Mouse (Mus musculus): ENCODE measurements around the gene Caprin1. TPM values are rescaled to one million over a fixed set of nuclear protein-coding genes. Genes with fewer than 3 reads are reported as not detected.

The Caprin1 gene
- polyA plus RNA-seq, 1 experiment from 2014 or later = 220 TPM

- no peak for ATAC-seq
- no peak overlapping the region for H3K9ac ChIP-seq (ENCODE audit: low read depth, low read length)
- no peaks in the 10 kb centered on the region for H3K9me3 ChIP-seq (ENCODE audit: control insufficient read depth, low read length)
- H3K4me3 ChIP-seq (ENCODE audit: low read length) = no peak overlapping the region
- H3K4me2 ChIP-seq (ENCODE audit: low read depth, low read length) = no peak overlapping the region
- WGBS = 91% methylated on average over 7 of the region's 7 CpGs
- peaks cover 5% of the 10 kb centered on the region for H3K36me3 ChIP-seq (ENCODE audit: control insufficient read depth, insufficient read depth, low read length)
- no peak overlapping the region for H3K27ac ChIP-seq (ENCODE audit: low read length)
- H3K27me3 ChIP-seq (replicated peaks; ENCODE audit: control insufficient read depth, insufficient read depth, low read length) = no peaks in the 10 kb centered on the region
- H3K4me1 ChIP-seq (ENCODE audit: control insufficient read depth, insufficient read depth, low read length) = no peaks in the 10 kb centered on the region; the same call in 1 of the 2 replicates
Measured at GRCm38 (mm10) chr2:103719292-103719646, 78.2 kb downstream of the Caprin1 start.

DNA sequence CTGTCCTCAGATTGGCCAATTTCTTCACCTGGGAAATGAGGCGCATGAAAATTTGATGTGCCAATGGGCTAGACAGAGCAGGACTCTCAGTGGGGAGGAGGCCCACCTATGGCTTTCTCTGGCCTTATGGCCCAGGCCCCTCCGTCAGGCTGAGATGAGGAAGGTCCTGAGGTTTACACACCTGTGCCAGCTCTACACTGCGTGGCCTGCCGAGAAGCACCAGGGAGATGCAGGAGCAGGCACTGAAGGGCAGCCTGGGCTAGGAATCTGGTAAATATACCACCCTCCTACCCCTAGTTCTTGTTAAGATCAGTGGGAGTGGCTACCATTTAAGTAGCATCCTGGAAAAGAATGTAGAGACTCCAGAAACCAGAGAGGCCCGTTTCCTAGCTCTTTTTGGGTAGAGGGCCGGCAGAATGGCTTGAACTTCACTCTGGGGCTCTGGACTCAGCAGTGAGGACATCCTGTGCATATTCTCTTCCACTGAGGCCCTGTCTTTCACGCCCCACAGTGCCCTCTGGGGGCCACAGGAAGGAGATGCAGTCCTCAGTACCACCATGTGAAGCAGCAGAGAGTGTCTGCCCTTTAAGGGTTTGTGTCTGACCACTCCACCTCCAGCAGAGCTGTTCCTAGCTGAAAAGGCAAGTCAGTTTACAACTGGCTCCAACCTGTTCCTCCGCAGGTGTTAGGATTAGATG lies 78.7 kb downstream of the Caprin1 start:
- H3K27me3 ChIP-seq (replicated peaks; ENCODE audit: control insufficient read depth, insufficient read depth, low read length) = no peaks in the 10 kb centered on the region
- H3K36me3 ChIP-seq (ENCODE audit: control insufficient read depth, insufficient read depth, low read length) = peaks cover 5% of the 10 kb centered on the region
- no peak overlapping the region for H3K4me3 ChIP-seq (ENCODE audit: low read length)
- no peak overlapping the region for H3K4me2 ChIP-seq (ENCODE audit: low read depth, low read length)
- H3K9ac ChIP-seq (ENCODE audit: low read depth, low read length) = no peak overlapping the region
- ATAC-seq = peak; percentile 61
- no peak overlapping the region for H3K27ac ChIP-seq (ENCODE audit: low read length)
- 59% methylated on average over 8 of the region's 8 CpGs for WGBS
- H3K9me3 ChIP-seq (ENCODE audit: control insufficient read depth, low read length) = no peaks in the 10 kb centered on the region
- no peaks in the 10 kb centered on the region; the same call in 1 of the 2 replicates for H3K4me1 ChIP-seq (ENCODE audit: control insufficient read depth, insufficient read depth, low read length)

DNA sequence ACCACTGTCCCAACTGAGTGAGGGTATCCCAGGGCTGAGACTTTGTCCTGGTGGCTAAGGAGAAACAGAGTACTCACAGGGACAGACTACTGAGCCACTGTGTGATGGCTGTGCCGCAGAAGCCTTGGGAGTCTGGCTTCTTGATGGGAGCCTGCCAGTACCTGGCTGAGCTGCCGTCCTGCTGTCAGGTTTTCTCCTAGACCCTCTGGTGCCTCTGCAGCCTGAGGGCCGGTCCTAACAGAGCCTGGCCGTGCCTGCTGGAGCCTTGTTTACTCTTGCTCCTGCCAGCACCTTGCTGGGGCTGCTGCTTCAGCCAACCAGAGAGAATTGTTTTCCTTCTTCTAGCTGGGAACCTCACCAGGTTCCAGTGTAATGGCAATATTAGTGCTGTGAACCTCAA lies 83.0 kb downstream of the Caprin1 start:
- no peaks in the 10 kb centered on the region for H3K36me3 ChIP-seq (ENCODE audit: control insufficient read depth, insufficient read depth, low read length)
- no peaks in the 10 kb centered on the region for H3K9me3 ChIP-seq (ENCODE audit: control insufficient read depth, low read length)
- no peak overlapping the region for H3K27ac ChIP-seq (ENCODE audit: low read length)
- H3K27me3 ChIP-seq (replicated peaks; ENCODE audit: control insufficient read depth, insufficient read depth, low read length) = no peaks in the 10 kb centered on the region
- no peak for ATAC-seq
- H3K4me2 ChIP-seq (ENCODE audit: low read depth, low read length) = no peak overlapping the region
- H3K9ac ChIP-seq (ENCODE audit: low read depth, low read length) = no peak overlapping the region
- 42% methylated on average over 4 of the region's 4 CpGs for WGBS
- no peak overlapping the region for H3K4me3 ChIP-seq (ENCODE audit: low read length)
- no peaks in the 10 kb centered on the region; the same call in 1 of the 2 replicates for H3K4me1 ChIP-seq (ENCODE audit: control insufficient read depth, insufficient read depth, low read length)

GRCm38 (mm10) chr2:103713831-103714230 lies 83.6 kb downstream of the Caprin1 start:
- H3K4me3 ChIP-seq (ENCODE audit: low read length) = no peak overlapping the region
- no peaks in the 10 kb centered on the region for H3K36me3 ChIP-seq (ENCODE audit: control insufficient read depth, insufficient read depth, low read length)
- peak; percentile 82 for ATAC-seq
- H3K9ac ChIP-seq (ENCODE audit: low read depth, low read length) = no peak overlapping the region
- no peak overlapping the region for H3K4me2 ChIP-seq (ENCODE audit: low read depth, low read length)
- no peaks in the 10 kb centered on the region; the same call in 1 of the 2 replicates for H3K4me1 ChIP-seq (ENCODE audit: control insufficient read depth, insufficient read depth, low read length)
- no peaks in the 10 kb centered on the region for H3K9me3 ChIP-seq (ENCODE audit: control insufficient read depth, low read length)
- WGBS = 62% methylated on average over 7 of the region's 7 CpGs
- no peak overlapping the region for H3K27ac ChIP-seq (ENCODE audit: low read length)
- no peaks in the 10 kb centered on the region for H3K27me3 ChIP-seq (replicated peaks; ENCODE audit: control insufficient read depth, insufficient read depth, low read length)

Small RNA genes within 50 kb of the gene (microRNA-seq; reads per million reads assigned to microRNA genes)
- not detected for gene Gm22757
- gene Gm22761 = not detected

Other genes starting within 250 kb of the Caprin1 start
- gene Abtb2, start 231.3 kb downstream of the Caprin1 start, polyA plus RNA-seq (2015; fragmentation: Nextera tagmentation; extraction: Ambion mirVana) = 4.7 and 5.4 TPM in 2 replicates
- 27.6 and 28.9 TPM in 2 replicates for gene Nat10, start 36.4 kb downstream of the Caprin1 start, polyA plus RNA-seq (2015; fragmentation: Nextera tagmentation; extraction: Ambion mirVana)
- 12.6 and 14.6 TPM in 2 replicates for gene Lmo2, start 160.3 kb upstream of the Caprin1 start, polyA plus RNA-seq (2015; fragmentation: Nextera tagmentation; extraction: Ambion mirVana)
- gene Fbxo3, start 230.1 kb upstream of the Caprin1 start, polyA plus RNA-seq (2015; fragmentation: Nextera tagmentation; extraction: Ambion mirVana) = 53.2 and 54.8 TPM in 2 replicates
- gene 4931422A03Rik, start 230.7 kb upstream of the Caprin1 start, polyA plus RNA-seq (2015; fragmentation: Nextera tagmentation; extraction: Ambion mirVana) = 1.0 and 1.6 TPM in 2 replicates